21 mouse cellular contexts compared by ENCODE assay signal in genomic region chr16:26775976-26776375, GRCm38 (mm10).
DNase-seq lines count a peak whose midpoint lies in the region; ATAC-seq and TF ChIP-seq lines count a peak whose summit lies in the region.
"Had no signal": no experiment of that assay in that cellular context is flagged by ENCODE, and none has a peak within 500 bp of the region (broad histone marks: within the 10 kb centered on the region; RNA-seq: fewer than 3 reads in every experiment).

No protein-coding gene starts in this region.

- no peak overlapping the region for H3K9ac ChIP-seq in midbrain, embryonic 11.5 days (ENCODE audit: low read length)
- H3K9ac ChIP-seq: forebrain, embryonic 13.5 days; heart, embryonic 13.5 days; limb, embryonic 12.5 days; liver, embryonic 13.5 days had no signal

- no peak overlapping the region for H3K4me3 ChIP-seq in left cerebral cortex, adult 2 months
- H3K4me3 ChIP-seq in midbrain, embryonic 11.5 days (ENCODE audit: low read depth, low read length), result no peak overlapping the region
- H3K4me3 ChIP-seq: forebrain, embryonic 13.5 days; gastrocnemius, adult 2 months; heart, embryonic 13.5 days; limb, embryonic 12.5 days; liver, embryonic 13.5 days had no signal

- H3K9me3 ChIP-seq in midbrain, embryonic 11.5 days (ENCODE audit: control insufficient read depth, low read length), result no peaks in the 10 kb centered on the region
- H3K9me3 ChIP-seq: forebrain, embryonic 13.5 days; heart, embryonic 13.5 days; limb, embryonic 12.5 days; liver, embryonic 13.5 days had no signal

- no peaks in the 10 kb centered on the region for H3K4me1 ChIP-seq in midbrain, embryonic 11.5 days (ENCODE audit: control insufficient read depth, insufficient read depth, low read length)
- H3K4me1 ChIP-seq: forebrain, embryonic 13.5 days; heart, embryonic 13.5 days; limb, embryonic 12.5 days; liver, embryonic 13.5 days had no signal

- no peaks in the 10 kb centered on the region for H3K36me3 ChIP-seq in midbrain, embryonic 11.5 days (ENCODE audit: control insufficient read depth, insufficient read depth, low read length)
- H3K36me3 ChIP-seq: heart, embryonic 13.5 days; limb, embryonic 12.5 days; liver, embryonic 13.5 days had no signal

- H3K27ac ChIP-seq in left cerebral cortex, adult 2 months, result peak overlapping the region; percentile 68
- no peak overlapping the region for H3K27ac ChIP-seq in midbrain, embryonic 11.5 days (ENCODE audit: low read depth, low read length)
- H3K27ac ChIP-seq: forebrain, embryonic 13.5 days; gastrocnemius, adult 2 months; heart, embryonic 13.5 days; limb, embryonic 12.5 days; liver, embryonic 13.5 days had no signal

- no peaks in the 10 kb centered on the region for H3K27me3 ChIP-seq in midbrain, embryonic 11.5 days (ENCODE audit: control insufficient read depth, insufficient read depth, low read length)
- H3K27me3 ChIP-seq: forebrain, embryonic 13.5 days; heart, embryonic 13.5 days; liver, embryonic 13.5 days had no signal

- H3K4me2 ChIP-seq in midbrain, embryonic 11.5 days, result no peak overlapping the region
- H3K4me2 ChIP-seq: forebrain, embryonic 13.5 days; heart, embryonic 13.5 days; limb, embryonic 12.5 days; liver, embryonic 13.5 days had no signal

- ATAC-seq in midbrain, embryonic 11.5 days (ENCODE audit: low FRiP score), result no peak
- ATAC-seq: forebrain, embryonic 13.5 days; hindbrain, embryonic 16.5 days; midbrain, embryonic 16.5 days had no signal

- TF ChIP-seq CTCF in left cerebral cortex, adult 2 months (IDR thresholded peaks at IDR 0.05), result no peak

- intact Hi-C loops in left cerebral cortex, adult 2 months (cut with DNase I), result loop anchor here (2.0 to 10.0 kb wide), 4 partner anchors 134 to 811 kb away; partner anchors contain the start of gene Il1rap

- peak; percentile 93 for DNase-seq in brain, adult 2 months (ENCODE audit: low read depth, low spot score)
- DNase-seq in frontal cortex, postnatal 14 days (ENCODE audit: low spot score in 2 of 2), result peak; percentile 13 to 53
- DNase-seq in left cerebral cortex, adult 2 months (ENCODE audit: extremely low spot score in 1 of 2, low spot score in 2 of 2), result peak; percentile 25 to 38
- DNase-seq in right cerebral cortex, postnatal 10 days (ENCODE audit: low spot score in 2 of 2), result peak; percentile 47 to 77
- DNase-seq in kidney, adult 8-10 months, result no peak
- DNase-seq in adrenal gland, adult (ENCODE audit: inconsistent age in 2 of 2, low spot score in 1 of 2), result no peak
- DNase-seq in midbrain, embryonic 11.5 days (ENCODE audit: low spot score, missing footprints), result no peak
- DNase-seq: adrenal gland, postnatal 14 days; B cell, adult 2 months; cerebellum, postnatal 36 days; gastrocnemius, adult 2 months; heart, adult 11 months; heart, postnatal 36 days; kidney, adult 11 months; kidney, postnatal 36 days; liver, embryonic 13.5 days had no signal

- 82% methylated on average over 2 of the region's 2 CpGs for WGBS in midbrain, embryonic 11.5 days

Comparison
In these comparisons a context has a peak if more than half of its experiments do, and no peak if none do; other contexts are left out.
1. DNase-seq: peak in brain, adult 2 months (single experiment), frontal cortex, postnatal 14 days (2 of 2), left cerebral cortex, adult 2 months (2 of 2) and right cerebral cortex, postnatal 10 days (2 of 2); none in kidney, adult 8-10 months (0 of 2), adrenal gland, adult (0 of 2) and midbrain, embryonic 11.5 days (single experiment).